Mouse (Mus musculus) cerebellum, adult 18-20 months (tissue): ENCODE measurements around the gene Col1a2.

ENCODE experiments used
- DNase-seq, 2 experiments: peaks; one replicate each; pipeline ENCODE4 v3.0.0; 2021

Col1a2 gene

GRCm38 (mm10) chr6:4590089-4590488 lies 85.5 kb downstream of the Col1a2 start:
- DNase-seq, result no peak
